Mouse (Mus musculus): ENCODE data around the gene Cdc6.

Gene Cdc6

DNA sequence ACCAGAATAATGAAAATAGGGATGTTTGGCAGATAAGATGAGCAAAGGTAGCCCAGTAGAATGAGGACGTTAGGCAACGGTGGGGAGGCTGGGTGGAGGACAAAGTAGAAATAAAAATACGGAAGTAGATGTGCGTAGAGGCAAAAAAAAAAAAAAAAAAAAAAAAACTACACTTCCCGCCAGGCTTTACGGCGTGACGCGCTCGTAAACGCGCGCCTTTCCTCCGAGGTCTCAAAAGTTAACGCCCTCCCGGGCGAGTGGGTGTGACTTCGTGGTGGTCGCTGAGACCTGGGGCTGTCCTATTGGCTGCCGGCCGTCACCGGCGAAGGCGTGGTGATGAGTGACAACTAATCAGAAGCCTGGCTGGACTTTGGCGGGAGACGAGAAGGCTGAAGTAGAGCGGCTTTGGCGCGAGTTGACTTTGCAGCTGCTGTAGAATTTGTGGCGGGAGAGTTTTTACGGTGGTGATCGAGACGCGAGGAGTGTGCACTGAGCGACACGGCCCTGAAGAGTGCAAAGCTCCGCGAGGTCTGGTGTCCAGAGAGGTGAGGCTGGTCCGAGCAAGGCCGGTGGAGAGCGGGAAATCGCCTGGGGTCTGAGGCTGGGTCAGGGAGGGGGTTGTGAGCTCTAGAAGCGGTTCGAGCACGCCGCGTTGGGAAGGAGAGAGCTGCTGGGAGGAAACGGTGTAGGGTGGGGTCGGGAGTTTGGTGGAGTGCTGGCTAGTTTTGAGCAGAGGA lies at the start of gene Cdc6:
Gene Cdc6, plus strand, starts transcription at position 365 of the 737 bp plus-strand sequence.
- DNase-seq (ENCODE audit: low spot score) = peak; percentile 97

DNA sequence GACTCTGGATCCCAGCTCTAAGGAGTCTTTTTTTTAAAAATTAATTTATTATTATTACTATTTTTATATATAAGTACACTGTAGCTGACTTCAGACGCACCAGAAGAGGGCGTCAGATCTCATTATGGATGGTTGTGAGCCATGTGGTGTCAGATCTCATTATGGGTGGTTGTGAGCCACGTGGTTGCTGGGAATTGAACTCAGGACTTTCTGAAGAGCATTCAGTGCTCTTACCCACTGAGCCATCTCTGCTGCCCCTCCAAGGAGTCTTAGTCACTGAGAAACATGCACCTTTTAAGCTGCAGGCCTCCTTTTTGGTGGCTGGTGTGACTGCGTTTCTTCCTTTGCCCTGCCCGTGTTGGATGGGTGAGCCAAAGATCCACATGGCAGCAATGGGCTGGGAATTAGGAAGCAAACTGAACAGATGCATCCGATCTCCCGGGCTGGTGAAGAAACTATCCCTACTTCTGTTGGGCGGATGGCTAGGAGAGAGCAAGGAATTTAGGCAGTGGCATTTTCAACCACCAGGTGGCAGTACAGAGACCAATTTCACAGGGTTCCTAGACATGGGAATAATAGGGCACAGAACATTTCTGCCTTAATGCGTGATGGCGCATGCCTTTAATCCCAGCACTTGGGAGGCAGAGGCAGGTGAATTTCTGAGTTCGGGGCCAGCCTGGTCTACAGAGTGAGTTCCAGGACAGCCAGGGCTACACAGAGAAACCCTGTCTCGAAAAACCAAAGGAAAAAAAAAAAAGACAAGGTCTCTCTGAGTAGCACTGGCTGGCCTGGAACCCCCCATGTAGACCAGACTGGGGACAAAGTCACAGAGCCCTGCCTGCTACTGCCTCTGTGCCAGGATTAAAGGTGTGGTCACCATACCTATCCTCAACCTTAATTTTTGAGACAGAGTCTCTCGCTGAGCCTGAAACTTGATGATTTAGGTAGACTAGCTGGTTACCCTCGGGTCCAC lies 48.6 kb upstream of the Cdc6 start:
- peak; percentile 89 for DNase-seq (ENCODE audit: low spot score)

DNA sequence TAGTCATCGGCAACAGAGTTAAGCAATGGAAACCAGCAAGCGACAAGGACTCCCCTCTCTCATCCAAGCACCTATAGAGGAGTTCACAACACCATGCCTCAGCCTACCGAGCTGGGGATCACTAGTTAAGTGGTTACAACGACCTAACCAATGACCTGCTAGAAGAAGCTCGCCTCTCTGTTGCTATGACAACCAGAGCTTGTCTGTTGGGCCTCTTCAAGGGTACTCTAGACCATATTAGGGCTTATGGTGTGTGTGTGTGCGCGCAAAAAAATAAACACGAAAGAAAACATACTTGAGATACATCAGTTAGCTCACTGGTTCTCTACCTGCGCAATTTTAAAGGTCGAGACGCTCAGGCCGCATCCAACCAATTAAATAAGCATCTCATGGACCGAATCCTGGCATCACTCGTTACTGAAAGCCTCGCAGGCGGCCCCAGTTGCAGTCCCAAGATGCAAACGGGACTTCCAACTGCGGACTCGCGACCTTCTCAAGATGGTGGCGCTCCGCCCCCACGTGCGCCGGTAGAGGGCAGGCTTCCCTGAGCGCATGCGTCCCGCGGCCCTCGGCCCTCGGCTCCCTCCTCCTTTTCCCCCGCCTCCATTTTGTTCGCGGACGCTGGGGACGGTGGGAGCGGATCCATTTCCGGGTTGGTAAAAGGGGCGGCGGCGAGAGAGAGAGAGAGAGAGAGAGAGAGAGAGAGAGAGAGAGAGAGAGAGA lies 44.4 kb upstream of the Cdc6 start, which contains the start of gene Wipf2:
Gene Wipf2, plus strand, starts transcription at position 611 of the 723 bp plus-strand sequence.
- DNase-seq (ENCODE audit: low spot score) = peak; percentile 98

DNA sequence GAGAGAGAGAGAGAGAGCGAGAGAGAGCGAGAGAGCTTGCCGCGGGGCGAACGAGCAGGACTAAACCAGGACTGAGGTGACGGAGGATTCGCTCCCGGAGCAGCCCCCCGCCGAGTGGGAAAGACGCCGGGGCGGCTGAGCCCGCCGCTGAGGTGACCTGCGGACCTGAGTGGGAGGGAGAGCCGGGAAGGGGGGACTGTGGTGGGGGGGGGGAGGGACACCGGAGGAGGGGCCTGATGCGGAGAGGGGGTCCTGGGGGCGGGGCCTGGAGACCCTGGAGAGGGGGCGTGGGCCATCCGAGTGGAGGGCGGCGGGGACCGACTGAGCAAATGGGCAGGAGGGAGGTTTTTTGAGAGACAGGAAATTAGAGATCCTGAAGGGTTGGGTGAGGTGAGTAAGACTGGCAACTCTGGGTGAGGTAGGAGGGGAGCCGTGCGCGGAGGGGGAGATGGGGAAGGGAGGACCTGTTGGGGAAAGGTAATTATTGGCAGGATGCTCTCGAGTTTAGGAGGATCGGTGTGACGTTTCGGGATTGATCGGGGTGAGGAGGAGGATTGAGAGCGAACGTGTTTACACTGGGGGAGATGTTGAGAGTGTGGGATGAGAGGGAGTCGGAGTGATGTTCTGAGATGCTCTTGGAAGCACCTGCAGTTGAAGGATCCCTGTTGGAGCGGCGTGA lies 43.7 kb upstream of the Cdc6 start:
- peak; percentile 65 for DNase-seq (ENCODE audit: low spot score)

DNA sequence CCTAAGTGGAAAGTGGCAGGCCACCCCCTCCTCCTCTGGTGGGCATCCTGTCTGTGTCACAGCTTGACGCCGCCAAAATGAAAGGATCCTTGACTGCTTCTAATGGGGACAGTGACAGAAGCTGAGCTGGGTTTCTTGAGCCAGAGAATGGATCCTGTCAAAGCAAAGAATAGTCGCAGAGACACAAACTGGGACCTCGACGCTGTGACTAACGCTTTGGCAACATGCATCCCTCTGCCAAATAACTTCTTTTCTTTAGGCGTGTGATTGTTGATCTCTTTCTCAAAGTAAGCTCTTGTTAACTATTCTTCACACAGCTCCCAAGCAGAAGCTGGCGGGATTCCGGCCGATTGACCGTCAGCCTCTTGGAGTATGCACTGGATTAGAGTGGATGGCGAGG lies 40.3 kb upstream of the Cdc6 start:
- DNase-seq (ENCODE audit: low spot score) = no peak

DNA sequence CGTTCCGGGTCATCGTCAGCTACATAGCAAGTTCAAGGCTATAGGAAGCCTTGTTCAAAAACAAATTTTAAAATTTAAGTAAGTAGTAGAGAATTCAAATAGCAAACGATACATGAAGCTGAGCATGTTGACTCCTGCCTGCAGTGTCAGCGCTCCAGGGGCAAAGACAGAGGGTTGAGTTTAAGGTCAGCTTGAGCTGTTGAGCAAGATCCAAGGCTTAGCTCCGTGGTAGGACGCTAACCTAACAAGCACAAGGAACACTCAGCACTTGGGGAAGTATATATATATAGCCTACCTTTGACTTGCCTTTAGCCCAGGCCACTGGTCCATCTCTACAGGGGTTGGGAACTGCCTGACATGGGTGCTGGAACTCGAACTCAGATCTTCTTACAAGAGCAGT lies 37.7 kb upstream of the Cdc6 start:
- no peak for DNase-seq (ENCODE audit: low spot score)

DNA sequence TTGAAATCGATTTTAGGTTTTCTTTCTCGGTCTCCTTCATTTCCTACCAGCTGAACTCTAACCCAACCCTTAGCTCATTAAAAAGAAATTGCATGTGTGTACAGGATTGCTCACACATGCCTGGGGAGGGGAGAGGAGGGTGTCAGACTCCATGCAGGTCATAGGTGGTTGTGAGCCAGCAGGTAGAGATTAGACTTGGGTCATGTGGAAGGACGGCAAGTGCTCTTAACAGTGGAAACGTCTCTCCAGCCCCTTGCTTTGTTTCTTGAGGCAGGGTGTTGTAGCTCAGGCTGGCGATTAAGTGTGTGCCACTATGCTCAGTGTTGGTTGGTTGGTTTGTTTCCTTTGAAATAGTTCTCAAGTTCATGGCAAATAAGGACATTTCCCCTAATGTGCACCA lies 36.8 kb upstream of the Cdc6 start:
- DNase-seq (ENCODE audit: low spot score) = no peak

DNA sequence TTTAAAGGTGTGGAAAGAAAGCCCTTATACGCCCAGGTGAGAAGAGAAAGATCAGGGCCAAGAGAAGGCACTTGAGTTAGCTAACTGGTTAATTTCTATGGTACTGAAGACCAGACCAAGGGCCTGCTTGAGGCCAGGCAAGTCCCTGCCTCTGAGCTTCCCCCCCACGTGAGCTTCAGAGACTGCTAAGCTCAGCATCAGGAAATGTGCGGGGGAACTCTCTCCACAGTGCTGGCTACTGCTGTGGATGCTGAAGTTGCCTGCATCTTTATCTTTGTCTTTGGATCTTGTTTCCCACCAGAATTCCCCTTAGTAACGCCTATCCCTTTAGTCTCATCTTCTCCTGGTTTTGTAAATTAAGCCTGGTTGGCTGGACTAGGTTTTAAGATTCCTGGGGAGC lies 36.2 kb upstream of the Cdc6 start:
- no peak for DNase-seq (ENCODE audit: low spot score)

DNA sequence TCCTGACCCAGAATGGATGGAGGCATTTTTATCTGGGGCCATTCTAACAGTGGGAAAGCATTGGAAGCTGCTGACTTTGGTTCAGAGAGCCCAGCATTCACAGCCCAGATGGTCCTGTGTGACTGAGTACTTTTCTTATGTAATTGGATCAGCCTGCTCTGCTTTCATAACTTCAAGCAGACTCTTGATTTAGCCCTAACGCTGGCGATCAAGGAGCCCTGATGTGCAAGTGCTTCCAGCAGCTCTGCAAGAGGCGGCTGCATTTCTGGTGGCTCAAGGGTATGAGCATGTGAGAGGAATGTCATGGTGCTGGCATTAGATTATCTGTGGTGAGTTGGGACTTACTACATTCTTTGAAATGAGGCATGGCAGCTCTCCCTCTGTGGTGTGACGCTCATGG lies 35.6 kb upstream of the Cdc6 start:
- DNase-seq (ENCODE audit: low spot score) = peak; percentile 53

DNA sequence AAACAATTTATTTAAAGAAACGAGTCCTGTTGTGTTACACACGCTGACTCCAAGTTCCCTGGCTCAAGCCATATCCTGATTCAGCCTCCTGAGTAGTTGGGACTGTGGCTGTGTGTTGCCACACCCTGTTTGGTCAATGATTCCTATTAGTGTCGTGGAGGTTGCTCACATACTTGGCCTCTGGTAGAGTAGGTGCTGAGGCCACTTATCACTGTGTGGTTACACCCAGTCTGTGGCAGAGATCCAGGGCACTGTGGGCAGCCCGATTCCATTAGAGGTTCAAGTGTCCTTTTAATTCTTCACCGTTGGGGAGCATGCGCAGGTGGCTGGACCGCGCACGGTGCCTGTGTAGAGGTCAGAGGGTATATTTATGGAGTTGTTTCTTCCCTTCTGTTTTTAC lies 33.7 kb upstream of the Cdc6 start:
- no peak for DNase-seq (ENCODE audit: low spot score)

DNA sequence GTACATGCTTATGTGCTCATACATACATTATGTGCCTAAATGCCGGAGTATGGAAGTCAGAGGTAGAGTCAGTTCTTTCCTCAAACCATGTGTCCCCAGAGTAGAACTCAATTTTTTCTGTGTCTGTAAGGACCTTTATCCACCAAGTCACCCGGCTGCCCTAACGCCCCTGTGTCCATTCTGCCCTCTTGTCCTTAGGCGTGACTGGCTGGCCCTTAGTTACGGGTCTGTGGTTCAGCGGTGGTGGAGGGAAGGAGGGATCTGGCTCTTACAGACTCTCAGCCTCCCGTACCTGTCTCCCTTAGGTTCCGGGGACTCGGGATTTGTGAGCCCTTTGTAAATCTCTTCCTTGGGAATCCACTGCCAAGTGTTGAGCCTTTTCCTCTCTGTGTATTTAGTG lies 30.6 kb upstream of the Cdc6 start:
- DNase-seq (ENCODE audit: low spot score) = no peak

DNA sequence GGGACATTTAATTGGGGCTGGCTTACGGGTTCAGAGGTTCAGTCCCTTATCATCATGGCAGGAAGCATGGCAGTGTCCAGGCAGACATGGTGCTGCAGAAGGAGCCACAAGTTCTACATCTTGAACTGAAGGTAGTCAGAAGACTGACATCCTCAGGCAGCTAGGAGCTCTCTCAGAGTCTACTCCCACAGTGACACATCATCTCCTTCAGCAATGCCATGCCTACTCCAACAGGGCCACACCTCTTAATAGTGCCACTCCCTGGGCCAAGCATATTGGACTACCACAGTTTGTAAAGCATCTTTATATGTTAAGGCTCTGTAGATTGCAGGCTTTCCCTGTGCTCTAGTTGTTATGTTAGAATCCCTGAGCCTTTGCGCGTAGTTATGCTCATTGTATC lies 19.9 kb upstream of the Cdc6 start:
- DNase-seq (ENCODE audit: low spot score) = no peak

DNA sequence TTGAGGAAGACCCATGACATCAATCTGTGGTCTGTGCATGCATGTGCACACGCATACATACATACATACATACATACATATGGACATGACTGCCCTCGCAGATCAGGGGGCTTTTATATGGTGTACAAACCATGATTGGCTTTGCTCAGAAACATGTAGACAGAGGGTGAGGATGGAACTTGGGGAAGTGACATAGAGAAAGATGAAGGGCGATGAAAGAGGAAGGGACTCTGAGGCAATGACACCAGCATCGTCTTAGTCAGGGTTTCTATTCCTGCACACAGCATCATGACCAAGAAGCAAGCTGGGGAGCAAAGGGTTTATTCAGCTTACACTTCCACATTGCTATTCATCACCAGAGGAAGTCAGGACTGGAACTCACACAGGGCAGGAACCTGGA lies 18.5 kb upstream of the Cdc6 start:
- no peak for DNase-seq (ENCODE audit: low spot score)

DNA sequence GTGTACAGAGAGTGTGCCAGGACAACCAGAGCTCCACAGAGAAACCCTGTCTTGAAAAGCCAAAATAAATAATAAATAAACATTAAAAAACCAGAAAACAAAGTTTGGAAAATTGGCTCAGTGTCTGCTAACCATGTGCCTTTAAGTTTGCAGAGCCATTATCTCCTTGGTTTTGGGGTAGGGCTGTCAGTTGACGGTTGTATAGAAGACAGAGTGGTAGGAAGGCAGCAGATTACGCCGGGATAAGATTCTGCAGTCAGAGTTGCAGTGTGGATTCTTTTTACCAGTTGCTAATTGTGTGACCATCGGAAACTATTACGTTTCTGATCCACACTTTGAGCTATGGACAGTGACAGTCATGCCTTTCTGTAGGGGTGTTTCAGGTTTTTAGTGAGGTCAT lies 17.6 kb upstream of the Cdc6 start:
- no peak for DNase-seq (ENCODE audit: low spot score)

DNA sequence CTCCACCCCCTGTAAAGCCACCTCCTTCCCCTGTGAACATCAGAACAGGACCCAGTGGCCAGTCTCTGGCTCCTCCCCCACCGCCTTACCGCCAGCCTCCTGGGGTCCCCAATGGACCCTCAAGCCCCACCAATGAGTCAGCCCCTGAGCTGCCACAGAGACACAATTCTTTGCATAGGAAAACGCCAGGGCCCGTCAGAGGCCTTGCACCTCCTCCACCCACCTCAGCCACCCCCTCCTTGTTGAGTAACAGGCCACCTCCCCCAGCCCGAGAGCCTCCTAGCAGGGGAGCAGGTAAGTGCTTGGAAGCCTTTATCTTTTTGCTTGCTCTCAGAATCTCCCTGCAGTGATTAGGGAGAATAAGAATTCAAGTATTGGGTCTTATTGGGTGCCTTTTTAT lies 15.2 kb upstream of the Cdc6 start:
- no peak for DNase-seq (ENCODE audit: low spot score)

DNA sequence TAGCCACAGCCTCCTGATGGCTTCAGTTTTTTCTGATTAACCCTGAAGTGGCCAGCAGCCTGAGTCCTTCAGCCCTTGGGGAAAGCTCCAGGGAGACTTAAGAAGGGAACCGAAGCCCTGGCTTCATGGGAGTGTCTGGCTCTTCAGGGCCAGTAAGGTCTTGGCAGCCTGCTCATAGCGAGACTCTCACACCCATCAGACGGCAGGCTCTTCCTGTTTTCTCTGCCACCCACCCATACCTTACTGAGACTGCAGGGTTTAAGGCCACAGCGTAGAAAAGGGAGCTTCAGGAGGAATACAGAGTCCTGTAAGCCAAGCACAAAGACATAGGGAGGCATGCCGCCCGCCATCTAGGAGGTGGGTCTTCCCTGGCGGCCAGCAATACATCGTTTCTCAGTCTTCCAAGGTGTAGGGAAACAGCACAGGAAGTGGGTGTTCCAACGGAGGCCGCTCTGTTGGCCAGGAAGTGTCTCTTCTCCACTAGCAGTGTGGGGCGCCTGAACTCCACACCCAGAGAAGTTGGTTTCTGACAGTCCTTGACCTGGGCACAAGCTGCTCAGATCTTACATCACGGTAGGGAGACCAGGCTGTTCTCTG lies 7.0 kb upstream of the Cdc6 start:
- no peak for DNase-seq (ENCODE audit: low spot score)

DNA sequence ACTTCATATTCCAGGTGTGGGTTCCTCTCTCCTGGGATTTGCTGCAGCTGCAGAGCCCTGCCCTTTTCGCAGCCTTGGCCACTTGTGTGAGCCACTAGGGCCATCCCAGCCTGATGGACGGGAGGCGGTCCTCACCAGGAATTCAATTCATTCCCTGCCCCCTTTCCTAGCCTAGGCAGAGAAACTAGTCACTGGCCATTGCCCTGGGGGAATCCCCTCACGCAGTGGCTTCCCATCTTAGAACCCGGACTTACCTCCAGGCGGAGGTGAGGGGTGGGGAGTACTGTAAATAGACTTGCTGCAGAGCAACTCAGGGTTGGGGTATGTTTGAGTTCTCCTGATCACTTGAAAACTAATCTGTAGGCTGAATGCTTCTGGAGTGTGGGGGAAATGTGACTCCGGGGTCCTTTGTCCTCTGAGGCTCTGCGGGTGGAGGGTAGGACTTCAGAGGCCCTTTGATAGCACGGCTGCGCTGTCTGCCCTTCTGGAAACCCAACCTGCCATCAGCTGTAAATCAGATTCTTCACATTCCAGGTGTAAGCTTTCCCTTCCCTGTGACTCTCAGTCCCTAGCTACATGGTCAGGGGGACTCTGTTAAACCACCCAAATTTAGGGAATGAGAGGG lies 4.9 kb upstream of the Cdc6 start:
- no peak for DNase-seq (ENCODE audit: low spot score)

DNA sequence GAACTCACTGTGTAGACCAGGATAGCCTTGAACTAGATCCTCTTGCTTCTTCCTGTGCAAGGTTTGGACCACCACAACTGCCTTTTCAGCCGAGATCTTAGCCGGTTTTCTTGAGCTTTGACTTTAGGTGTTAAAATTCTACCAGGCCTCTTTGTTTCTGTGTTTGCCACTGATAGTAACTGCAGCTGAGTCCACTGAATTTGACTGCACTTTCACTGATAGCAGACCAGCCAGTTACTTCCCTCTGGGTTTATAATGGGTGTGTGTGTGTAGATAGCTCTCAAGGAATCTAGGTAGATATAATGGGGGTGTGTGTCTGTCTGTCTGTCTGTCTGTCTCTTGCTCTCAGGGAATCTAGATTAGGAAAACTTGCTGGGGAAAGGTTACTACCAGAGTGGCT lies 3.0 kb upstream of the Cdc6 start:
- DNase-seq (ENCODE audit: low spot score) = no peak

DNA sequence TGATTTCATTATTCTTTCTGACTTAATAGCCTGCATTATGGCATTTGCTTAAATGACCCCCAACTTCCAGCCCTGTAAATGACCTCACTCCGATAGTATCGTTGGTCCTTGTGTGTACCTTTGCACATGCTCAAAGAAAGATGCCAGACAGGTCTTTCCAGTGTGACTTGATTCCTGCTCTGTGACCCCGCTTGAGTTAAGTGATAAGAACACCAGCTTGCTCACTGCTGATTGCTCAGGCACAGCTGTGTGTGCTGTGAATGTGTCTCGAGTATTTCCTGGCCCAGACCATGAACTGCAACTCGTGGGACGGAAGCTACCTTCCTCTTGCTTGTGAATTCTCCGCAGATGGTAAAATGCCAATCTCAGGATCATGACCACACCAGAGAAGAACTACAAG lies 2.6 kb upstream of the Cdc6 start:
- DNase-seq (ENCODE audit: low spot score) = no peak

DNA sequence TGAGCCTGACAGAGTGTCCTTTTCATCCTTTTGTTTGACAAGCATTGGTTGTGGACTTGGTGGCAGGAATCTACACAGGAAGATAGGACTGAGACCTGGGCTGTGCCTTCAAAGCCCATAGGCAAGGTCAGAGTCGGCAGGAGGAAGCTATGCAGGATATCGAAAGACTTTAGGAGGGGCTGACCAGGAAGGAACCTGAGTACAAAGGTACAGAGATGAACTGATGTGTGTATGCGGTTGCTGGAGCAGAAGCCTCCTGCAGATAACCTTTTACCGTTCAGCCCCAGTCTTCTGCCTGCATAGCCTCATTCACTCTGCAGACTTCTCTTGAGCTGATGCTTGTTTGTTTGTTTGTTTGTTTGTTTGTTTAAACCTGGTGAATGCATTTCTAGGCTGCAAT lies 2.0 kb upstream of the Cdc6 start:
- no peak for DNase-seq (ENCODE audit: low spot score)

DNA sequence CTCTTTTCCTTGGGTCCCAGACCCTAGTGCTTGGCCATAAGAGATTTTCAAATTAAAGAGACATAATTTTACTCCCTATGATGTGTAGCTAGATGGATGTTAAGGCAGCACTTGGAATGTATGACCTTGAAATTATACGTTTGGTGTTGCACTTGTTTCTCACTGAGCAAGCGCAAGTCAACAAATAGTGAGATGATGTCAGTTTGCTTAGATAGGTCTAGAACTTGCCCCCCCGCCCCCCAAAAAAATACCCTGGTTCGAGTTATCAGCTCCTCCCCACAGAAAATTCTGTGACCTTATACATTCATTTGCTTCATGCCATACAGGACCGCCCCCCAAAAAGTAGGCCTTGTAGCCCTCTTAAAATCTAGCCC lies 551 bp upstream of the Cdc6 start:
- DNase-seq (ENCODE audit: low spot score) = no peak
